In the genomic region with DNA sequence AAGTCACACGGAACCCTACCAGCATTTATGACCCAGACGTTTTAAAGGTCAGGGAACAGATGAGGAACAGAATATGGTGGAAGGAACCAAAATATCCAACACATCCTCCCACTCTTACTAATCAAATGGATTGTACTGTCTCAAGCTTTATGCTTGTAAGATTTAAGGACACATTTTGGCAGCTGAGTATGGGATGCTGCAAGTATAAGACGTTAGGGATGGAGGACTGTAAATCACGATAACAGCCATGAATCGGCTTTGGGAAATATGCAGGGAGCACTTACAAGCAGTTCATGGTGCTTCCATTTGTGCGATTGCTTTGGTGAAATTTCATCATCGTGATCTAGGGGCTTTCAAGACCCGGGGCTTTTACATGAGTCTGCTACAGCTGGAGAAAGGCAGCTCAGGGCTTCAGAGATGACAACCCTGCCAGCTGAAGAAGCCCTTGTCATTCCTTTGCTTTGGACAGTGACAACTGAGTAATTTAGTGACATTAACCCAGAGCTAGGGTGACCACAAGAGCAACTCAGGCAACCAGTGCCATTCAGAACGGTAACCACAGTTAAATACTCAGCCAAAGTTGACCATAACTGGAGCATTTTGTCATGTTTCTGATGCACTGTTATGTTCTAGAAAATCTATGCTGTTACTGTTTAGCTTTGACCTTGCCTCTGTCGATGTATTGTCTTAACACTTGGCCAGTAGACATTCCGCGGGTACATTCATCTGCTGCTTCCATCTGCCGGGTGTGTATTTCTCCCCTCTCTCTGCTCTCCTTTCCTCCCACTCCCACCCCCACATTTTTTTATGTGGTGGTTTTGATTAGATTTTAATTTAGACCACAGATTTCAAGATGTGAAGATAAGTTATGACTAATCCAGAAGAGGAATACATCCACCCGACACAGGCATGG, we compare ENCODE assay signal across 20 mouse cellular contexts. TPM values are rescaled to one million over a fixed set of nuclear protein-coding genes. Genes with fewer than 3 reads are reported as not detected.
DNase-seq lines count a peak whose midpoint lies in the region; ATAC-seq and TF ChIP-seq lines count a peak whose summit lies in the region.
"Had no signal": no experiment of that assay in that cellular context is flagged by ENCODE, and none has a peak within 500 bp of the region (broad histone marks: within the 10 kb centered on the region; RNA-seq: fewer than 3 reads in every experiment).

No protein-coding gene starts in this region.

- H3K9ac ChIP-seq in kidney, postnatal 0 days (ENCODE audit: low read depth, low read length) = no peak overlapping the region
- no peak overlapping the region for H3K9ac ChIP-seq in neural tube, embryonic 13.5 days
- H3K9ac ChIP-seq: forebrain, embryonic 13.5 days; forebrain, postnatal 0 days; heart, embryonic 12.5 days; hindbrain, embryonic 14.5 days had no signal

- no peak overlapping the region for H3K27ac ChIP-seq in kidney, postnatal 0 days
- H3K27ac ChIP-seq in neural tube, embryonic 13.5 days (replicated peaks) = 0 out of 2 replicates have a peak overlapping the region, but pooled peaks have one; percentile 0
- H3K27ac ChIP-seq: forebrain, embryonic 13.5 days; heart, adult 2 months; hindbrain, embryonic 10.5 days; hindbrain, embryonic 14.5 days had no signal

- no peaks in the 10 kb centered on the region for H3K36me3 ChIP-seq in kidney, postnatal 0 days (ENCODE audit: insufficient read depth, low read length)
- H3K36me3 ChIP-seq in neural tube, embryonic 13.5 days = no peaks in the 10 kb centered on the region
- H3K36me3 ChIP-seq: G1E; heart, embryonic 12.5 days; hindbrain, embryonic 10.5 days had no signal

- peak; percentile 70 for DNase-seq in kidney, postnatal 0 days (ENCODE audit: low spot score)
- no peak for DNase-seq in kidney, adult 8-10 months
- no peak for DNase-seq in neural tube, embryonic 10.5 days (ENCODE audit: extremely low spot score, low spot score)
- peak; percentile 73 for DNase-seq in Muller cell, postnatal 12 days (ENCODE audit: inconsistent ontology term)
- peak; percentile 73 for DNase-seq in layer of hippocampus, adult 9-11 months
- DNase-seq in cerebellum, postnatal 36 days = no peak
- DNase-seq in urinary bladder, adult 2 months (ENCODE audit: low spot score) = no peak
- DNase-seq: adrenal gland, postnatal 10 days; cerebellum, adult 11-12 months; cerebellum, adult 9-10 months; cerebellum, postnatal 25 days; forebrain, postnatal 0 days; gastrocnemius, postnatal 10 days; heart, adult 2 months had no signal

- no peaks in the 10 kb centered on the region for H3K9me3 ChIP-seq in kidney, postnatal 0 days (replicated peaks; ENCODE audit: low read length)
- no peaks in the 10 kb centered on the region for H3K9me3 ChIP-seq in neural tube, embryonic 13.5 days
- H3K9me3 ChIP-seq: forebrain, embryonic 13.5 days; G1E; heart, embryonic 12.5 days; hindbrain, embryonic 10.5 days had no signal

- H3K4me3 ChIP-seq in kidney, postnatal 0 days (replicated peaks; ENCODE audit: low read depth, low read length) = no peak overlapping the region
- H3K4me3 ChIP-seq in neural tube, embryonic 13.5 days = no peak overlapping the region
- H3K4me3 ChIP-seq: forebrain, embryonic 13.5 days; heart, adult 2 months; heart, embryonic 12.5 days; hindbrain, embryonic 10.5 days had no signal

- H3K27me3 ChIP-seq in kidney, postnatal 0 days (ENCODE audit: insufficient read depth, low read length) = no peaks in the 10 kb centered on the region
- H3K27me3 ChIP-seq in neural tube, embryonic 13.5 days = no peaks in the 10 kb centered on the region
- H3K27me3 ChIP-seq: forebrain, embryonic 13.5 days had no signal

- 41% methylated on average over 14 of the region's 14 CpGs for WGBS in kidney, postnatal 0 days
- 78% methylated on average over 14 of the region's 14 CpGs for WGBS in neural tube, embryonic 13.5 days

- H3K4me2 ChIP-seq in kidney, postnatal 0 days (ENCODE audit: low read length) = no peak overlapping the region
- no peak overlapping the region for H3K4me2 ChIP-seq in neural tube, embryonic 13.5 days
- H3K4me2 ChIP-seq: forebrain, embryonic 13.5 days; heart, embryonic 12.5 days; hindbrain, embryonic 14.5 days had no signal

- no peak for ATAC-seq in kidney, postnatal 0 days (replicated peaks; ENCODE audit: low FRiP score, low read depth)
- ATAC-seq in neural tube, embryonic 13.5 days (ENCODE audit: low read depth) = no peak
- ATAC-seq: forebrain, embryonic 13.5 days; forebrain, postnatal 0 days had no signal

- H3K4me1 ChIP-seq in kidney, postnatal 0 days (replicated peaks; ENCODE audit: insufficient read depth, low read length) = peaks cover 3% of the 10 kb centered on the region; the same call in 1 of the 2 replicates
- H3K4me1 ChIP-seq in neural tube, embryonic 13.5 days (replicated peaks) = 0 out of 2 replicates have a peak, but pooled peaks cover 5% of the 10 kb centered on the region
- H3K4me1 ChIP-seq: heart, embryonic 12.5 days had no signal

- no peak for TF ChIP-seq CTCF in kidney, postnatal 0 days (IDR thresholded peaks at IDR 0.05; ENCODE audit: low read depth)

RNA-seq across cellular contexts. Expression of a gene that starts 32.8 kb away (rescaled TPM):
- 40.3 and 40.4 TPM in 2 replicates for polyA plus RNA-seq in kidney, postnatal 0 days (2015; fragmentation: Nextera tagmentation; extraction: Ambion mirVana)
- 40.1 and 43.1 TPM in 2 replicates for polyA plus RNA-seq in neural tube, embryonic 13.5 days (2015; fragmentation: Nextera tagmentation; extraction: Ambion mirVana)
- 16.4 and 16.7 TPM in 2 replicates for polyA plus RNA-seq in urinary bladder, adult 2 months (2012; rRNA removed)

Comparison
In these comparisons a context has a peak if more than half of its experiments do, and no peak if none do; other contexts are left out.
1. DNase-seq: peak in kidney, postnatal 0 days (single experiment), Muller cell, postnatal 12 days (single experiment) and layer of hippocampus, adult 9-11 months (single experiment); none in kidney, adult 8-10 months (0 of 2), neural tube, embryonic 10.5 days (single experiment), cerebellum, postnatal 36 days (0 of 2) and urinary bladder, adult 2 months (single experiment).